Mouse (Mus musculus): ENCODE measurements around the gene Usp4. TPM values are rescaled to one million over a fixed set of nuclear protein-coding genes. Genes with fewer than 3 reads are reported as not detected.

Usp4 gene
- total and polyA plus RNA-seq, 3 experiments, result 52.1 to 93.5 (median 72.8) TPM

GRCm38 (mm10) chr9:108307021-108307807 lies 40.4 kb upstream of the Usp4 start:
- Histone ChIP-seq H3K9me3 (replicated peaks; ENCODE audit: low read length) (no peaks in the 10 kb centered on the region), H3K4me2 (ENCODE audit: insufficient read depth, low read depth, poor library complexity, severe bottlenecking) (peak overlapping the region; percentile 97), H3K9ac (ENCODE audit: insufficient read depth, low read depth) (peak overlapping the region; percentile 78), H3K36me3 (replicated peaks in 1 of 2; ENCODE audit: control insufficient read depth in 1 of 2, insufficient read depth in 1 of 2, low read length in 1 of 2) (peaks cover 13 to 35% of the 10 kb centered on the region in 2 experiments), H3K4me1 (ENCODE audit: control insufficient read depth in 1 of 2, insufficient read depth in 2 of 2) (peaks cover 5 to 58% of the 10 kb centered on the region in 2 experiments; a peak in 3 of 4 replicates), H3K27me3 (replicated peaks) (no peaks in the 10 kb centered on the region), H3K4me3 (replicated peaks in 1 of 3; ENCODE audit: low read depth in 2 of 3, low read length in 2 of 3, poor library complexity in 1 of 3) (peak overlapping the region; percentile 68 to 76 (median 71)), H3K79me2 (replicated peaks; ENCODE audit: control insufficient read depth, extremely low read depth, insufficient read depth, poor library complexity, severe bottlenecking) (peaks cover 50% of the 10 kb centered on the region), H3K27ac (ENCODE audit: insufficient read depth, low read depth) (peak overlapping the region; percentile 90)
- in situ Hi-C loops (cut with MboI; ENCODE audit: low pct_ligation_motif_present, low pct_unique_long_range_greater_than_20kb, low sequenced_read_pairs), result no loop called here
- dilution Hi-C loops (cut with MboI; ENCODE audit: extremely low pct_ligation_motif_present, extremely low pct_unique_long_range_greater_than_20kb, low sequenced_read_pairs), result no loop called here
- no peak for TF ChIP-seq RAD21 (IDR thresholded peaks at IDR 0.05; ENCODE audit: low read depth, low read length)
- TF ChIP-seq MYC (IDR thresholded peaks at IDR 0.05; ENCODE audit: low read depth, low read length), result peak; percentile 70; the same call in 1 of the 2 replicates
- TF ChIP-seq EP300 (IDR thresholded peaks at IDR 0.05; ENCODE audit: low read length), result peak; percentile 5; the same call in 1 of the 2 replicates
- no peak for TF ChIP-seq NRF1 (IDR thresholded peaks at IDR 0.05; ENCODE audit: low read depth, low read length)
- TF ChIP-seq KAT2A (IDR thresholded peaks at IDR 0.05; ENCODE audit: insufficient replicate concordance, low read length), result no peak
- TF ChIP-seq USF2 (conservative IDR thresholded peaks at IDR 0.05; ENCODE audit: low read depth, low read length), result peak; percentile 81
- TF ChIP-seq IRF4 (IDR thresholded peaks at IDR 0.05; ENCODE audit: low read depth, low read length), result no peak
- no peak for TF ChIP-seq PAX5 (IDR thresholded peaks at IDR 0.05; ENCODE audit: low read length)
- no peak for TF ChIP-seq NELFE (IDR thresholded peaks at IDR 0.05; ENCODE audit: low read depth, low read length)
- peak; percentile 39; the same call in 1 of the 2 replicates for TF ChIP-seq MXI1 (IDR thresholded peaks at IDR 0.05; ENCODE audit: low read depth, low read length)
- no peak for TF ChIP-seq RCOR1 (conservative IDR thresholded peaks at IDR 0.05; ENCODE audit: low read depth, low read length)
- TF ChIP-seq CHD2 (IDR thresholded peaks at IDR 0.05; ENCODE audit: low read length), result no peak
- no peak for TF ChIP-seq MAZ (IDR thresholded peaks at IDR 0.05; ENCODE audit: low read depth, low read length)
- 0 out of 2 replicates have a peak, but pooled peaks have one; percentile 27 for TF ChIP-seq ETS1 (conservative IDR thresholded peaks at IDR 0.05; ENCODE audit: low read depth, low read length)
- peak; percentile 90 for TF ChIP-seq BHLHE40 (IDR thresholded peaks at IDR 0.05; ENCODE audit: low read depth, low read length)
- no peak for TF ChIP-seq E2F4 (IDR thresholded peaks at IDR 0.05; ENCODE audit: insufficient replicate concordance, low read depth, low read length)
- TF ChIP-seq MEF2A (IDR thresholded peaks at IDR 0.05; ENCODE audit: borderline replicate concordance, low read depth, low read length), result no peak
- TF ChIP-seq ZNF384 (IDR thresholded peaks at IDR 0.05; ENCODE audit: low read depth, low read length), result peak; percentile 77
- TF ChIP-seq CTCF (conservative IDR thresholded peaks at IDR 0.05 in 1 of 2, IDR thresholded peaks at IDR 0.05 in 1 of 2; ENCODE audit: low read depth in 2 of 2, low read length in 2 of 2), result no peak
- peak; percentile 68 for TF ChIP-seq USF1 (IDR thresholded peaks at IDR 0.05; ENCODE audit: low read depth, low read length)
- no peak for TF ChIP-seq ELF1 (IDR thresholded peaks at IDR 0.05; ENCODE audit: low read depth, low read length)
- no peak for TF ChIP-seq CHD1 (IDR thresholded peaks at IDR 0.05; ENCODE audit: low read depth, low read length)
- peak; percentile 83; the same call in 1 of the 2 replicates for TF ChIP-seq MAX (IDR thresholded peaks at IDR 0.05; ENCODE audit: low read length)
- DNase-seq (ENCODE audit: extremely low read depth), result peak; percentile 49

All from CH12.LX (cell line).